ENCODE assay signal across 11 mouse cellular contexts in genomic region chr4:134786946-134787345, GRCm38 (mm10). TPM values are rescaled to one million over a fixed set of nuclear protein-coding genes. Genes with fewer than 3 reads are reported as not detected.
A peak's percentile ranks its signal among the peaks of the same experiment; 100 is the strongest.
DNase-seq lines count a peak whose midpoint lies in the region; ATAC-seq lines count a peak whose summit lies in the region.
"Had no signal": no experiment of that assay in that cellular context is flagged by ENCODE, and none has a peak within 500 bp of the region (broad histone marks: within the 10 kb centered on the region; RNA-seq: fewer than 3 reads in every experiment).

No protein-coding gene starts in this region.

- H3K36me3 ChIP-seq in hindbrain, embryonic 11.5 days (ENCODE audit: control insufficient read depth, insufficient read depth, low read length): no peaks in the 10 kb centered on the region
- no peaks in the 10 kb centered on the region for H3K36me3 ChIP-seq in hindbrain, embryonic 14.5 days (replicated peaks; ENCODE audit: control insufficient read depth, insufficient read depth)
- no peaks in the 10 kb centered on the region for H3K36me3 ChIP-seq in forebrain, embryonic 14.5 days (ENCODE audit: control insufficient read depth, insufficient read depth, low read length)
- H3K36me3 ChIP-seq: limb, embryonic 13.5 days had no signal

- no peaks in the 10 kb centered on the region for H3K4me1 ChIP-seq in hindbrain, embryonic 11.5 days (replicated peaks; ENCODE audit: control insufficient read depth, insufficient read depth, low read length)
- no peaks in the 10 kb centered on the region for H3K4me1 ChIP-seq in hindbrain, embryonic 14.5 days (replicated peaks; ENCODE audit: control insufficient read depth, insufficient read depth, low read length)
- no peaks in the 10 kb centered on the region for H3K4me1 ChIP-seq in forebrain, embryonic 14.5 days (ENCODE audit: control insufficient read depth, insufficient read depth, low read length)

- no peak overlapping the region for H3K9ac ChIP-seq in hindbrain, embryonic 11.5 days (ENCODE audit: low read depth, low read length)
- no peak overlapping the region for H3K9ac ChIP-seq in hindbrain, embryonic 14.5 days
- no peak overlapping the region for H3K9ac ChIP-seq in forebrain, embryonic 14.5 days (ENCODE audit: low read length)
- H3K9ac ChIP-seq: limb, embryonic 13.5 days had no signal

- no peak for ATAC-seq in hindbrain, embryonic 11.5 days (ENCODE audit: low FRiP score)
- no peak for ATAC-seq in hindbrain, embryonic 14.5 days (ENCODE audit: low FRiP score)
- ATAC-seq in hematopoietic stem cell, adult 5-6 weeks (replicated peaks in 1 of 2; ENCODE audit: insufficient read depth in 1 of 2, low FRiP score in 2 of 2, low TSS enrichment in 1 of 2, low read depth in 1 of 2, poor library complexity in 2 of 2, severe bottlenecking in 2 of 2): peak; percentile 54 to 71; a peak in 3 of 4 replicates
- no peak for ATAC-seq in forebrain, embryonic 14.5 days
- ATAC-seq: Patski had no signal

- 43% methylated on average over 10 of the region's 10 CpGs for WGBS in hindbrain, embryonic 11.5 days
- 34% methylated on average over 10 of the region's 10 CpGs for WGBS in hindbrain, embryonic 14.5 days
- 34% methylated on average over 10 of the region's 10 CpGs for WGBS in forebrain, embryonic 14.5 days

- peak; percentile 37 for DNase-seq in hindbrain, embryonic 11.5 days (ENCODE audit: low spot score)
- no peak for DNase-seq in hindbrain, embryonic 14.5 days (ENCODE audit: low spot score)
- peak; percentile 91 for DNase-seq in CD4-positive, CD25-positive, alpha-beta regulatory T cell, adult 2 months (ENCODE audit: low read depth, low spot score)
- peak; percentile 76 to 78 for DNase-seq in spleen, postnatal 36 days (ENCODE audit: low spot score in 2 of 2)
- no peak for DNase-seq in layer of hippocampus, postnatal 10 days (ENCODE audit: low spot score in 2 of 2)
- no peak for DNase-seq in forebrain, embryonic 14.5 days (ENCODE audit: low spot score)
- DNase-seq in right cerebral cortex, postnatal 10 days (ENCODE audit: low spot score in 2 of 2): no peak
- DNase-seq: kidney, postnatal 25 days had no signal

- no peak overlapping the region for H3K27ac ChIP-seq in hindbrain, embryonic 11.5 days (ENCODE audit: low read depth, low read length)
- no peak overlapping the region for H3K27ac ChIP-seq in hindbrain, embryonic 14.5 days
- no peak overlapping the region for H3K27ac ChIP-seq in forebrain, embryonic 14.5 days (ENCODE audit: low read depth, low read length)
- H3K27ac ChIP-seq: limb, embryonic 13.5 days had no signal

- no peaks in the 10 kb centered on the region for H3K27me3 ChIP-seq in hindbrain, embryonic 11.5 days (ENCODE audit: control insufficient read depth, insufficient read depth, low read length)
- no peaks in the 10 kb centered on the region for H3K27me3 ChIP-seq in hindbrain, embryonic 14.5 days (ENCODE audit: control insufficient read depth, insufficient read depth, low read length)
- H3K27me3 ChIP-seq in forebrain, embryonic 14.5 days (replicated peaks; ENCODE audit: control insufficient read depth, insufficient read depth, low read length): no peaks in the 10 kb centered on the region
- H3K27me3 ChIP-seq: limb, embryonic 13.5 days; Patski had no signal

- H3K4me2 ChIP-seq in hindbrain, embryonic 11.5 days (replicated peaks; ENCODE audit: low read depth, low read length): no peak overlapping the region
- no peak overlapping the region for H3K4me2 ChIP-seq in hindbrain, embryonic 14.5 days (replicated peaks)
- no peak overlapping the region for H3K4me2 ChIP-seq in forebrain, embryonic 14.5 days (ENCODE audit: low read length)
- H3K4me2 ChIP-seq: limb, embryonic 13.5 days had no signal

- no peaks in the 10 kb centered on the region for H3K9me3 ChIP-seq in hindbrain, embryonic 11.5 days (ENCODE audit: control insufficient read depth, low read length)
- no peaks in the 10 kb centered on the region for H3K9me3 ChIP-seq in hindbrain, embryonic 14.5 days (ENCODE audit: control insufficient read depth, low read length)
- H3K9me3 ChIP-seq in forebrain, embryonic 14.5 days (replicated peaks; ENCODE audit: control insufficient read depth, low read length): no peaks in the 10 kb centered on the region
- H3K9me3 ChIP-seq: limb, embryonic 13.5 days had no signal

- no peak overlapping the region for H3K4me3 ChIP-seq in hindbrain, embryonic 11.5 days (ENCODE audit: low read depth, low read length)
- no peak overlapping the region for H3K4me3 ChIP-seq in hindbrain, embryonic 14.5 days (replicated peaks; ENCODE audit: low read length)
- no peak overlapping the region for H3K4me3 ChIP-seq in forebrain, embryonic 14.5 days (ENCODE audit: low read depth, low read length)
- H3K4me3 ChIP-seq: limb, embryonic 13.5 days had no signal

RNA-seq across cellular contexts. Expression of gene Ldlrap1, which starts 19.1 kb away (rescaled TPM):
- polyA plus RNA-seq in hindbrain, embryonic 11.5 days (2014; fragmentation: Nextera tagmentation; extraction: Ambion mirVana): 4.3 and 5.6 TPM in 2 replicates
- polyA plus RNA-seq in hindbrain, embryonic 14.5 days (2014; fragmentation: Nextera tagmentation; extraction: Ambion mirVana): 2.3 and 2.7 TPM in 2 replicates
- total RNA-seq in hematopoietic stem cell, adult 5-6 weeks (2017): 11.1 and 20.8 TPM in 2 replicates
- 1 to 10 TPM; 2.7 to 3.2 TPM for total RNA-seq in layer of hippocampus, postnatal 10 days (2021)
- 1.6 and 1.7 TPM in 2 replicates for polyA plus RNA-seq in forebrain, embryonic 14.5 days (2014; fragmentation: Nextera tagmentation; extraction: Ambion mirVana)

Comparison
In these comparisons a context has a peak if more than half of its experiments do, and no peak if none do; other contexts are left out.
1. DNase-seq: peak in hindbrain, embryonic 11.5 days (single experiment), CD4-positive, CD25-positive, alpha-beta regulatory T cell, adult 2 months (single experiment) and spleen, postnatal 36 days (2 of 2); none in hindbrain, embryonic 14.5 days (single experiment), layer of hippocampus, postnatal 10 days (0 of 2), forebrain, embryonic 14.5 days (single experiment) and right cerebral cortex, postnatal 10 days (0 of 2).
2. ATAC-seq: peak in hematopoietic stem cell, adult 5-6 weeks (2 of 2); none in hindbrain, embryonic 11.5 days (single experiment), hindbrain, embryonic 14.5 days (single experiment) and forebrain, embryonic 14.5 days (single experiment).